Comparison of ENCODE assay signal across 25 mouse cellular contexts in the genomic region with DNA sequence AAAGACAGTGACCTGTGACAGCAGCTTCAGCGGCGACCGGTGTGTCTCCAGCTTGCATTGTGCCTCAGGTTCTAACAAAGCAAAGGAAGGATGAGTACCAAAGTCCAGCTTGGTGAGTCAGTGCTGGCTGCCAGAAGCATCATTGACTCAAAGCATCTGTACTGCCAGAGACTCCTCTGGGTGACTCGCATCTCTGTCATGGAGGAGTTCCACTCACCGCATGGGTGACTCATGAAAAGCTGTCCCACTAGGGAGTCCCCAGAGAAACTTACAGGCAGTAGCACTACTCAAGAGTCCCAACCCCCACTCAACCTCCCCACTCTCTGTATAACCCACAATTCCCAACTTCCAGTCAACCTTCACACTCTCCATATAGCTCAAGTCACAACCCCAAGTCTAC.
DNase-seq lines count a peak whose midpoint lies in the region; ATAC-seq and TF ChIP-seq lines count a peak whose summit lies in the region.
"Had no signal": no experiment of that assay in that cellular context is flagged by ENCODE, and none has a peak within 500 bp of the region (broad histone marks: within the 10 kb centered on the region; RNA-seq: fewer than 3 reads in every experiment).

No protein-coding gene starts in this region.

- H3K4me2 ChIP-seq in midbrain, postnatal 0 days (ENCODE audit: low read depth, low read length, poor library complexity, severe bottlenecking) = no peak overlapping the region
- H3K4me2 ChIP-seq: embryonic facial prominence, embryonic 12.5 days; forebrain, embryonic 12.5 days; heart, embryonic 15.5 days; hindbrain, embryonic 13.5 days; limb, embryonic 13.5 days; liver, embryonic 12.5 days had no signal

- H3K4me1 ChIP-seq in midbrain, postnatal 0 days (ENCODE audit: insufficient read depth, low read length) = no peaks in the 10 kb centered on the region; the same call in 1 of the 2 replicates
- H3K4me1 ChIP-seq: embryonic facial prominence, embryonic 12.5 days; heart, embryonic 15.5 days; limb, embryonic 13.5 days; liver, embryonic 12.5 days had no signal

- ATAC-seq in midbrain, postnatal 0 days (ENCODE audit: low FRiP score) = no peak
- ATAC-seq: liver, embryonic 12.5 days; midbrain, embryonic 16.5 days had no signal

- no peak for TF ChIP-seq CTCF in midbrain, postnatal 0 days (IDR thresholded peaks at IDR 0.05)

- no peaks in the 10 kb centered on the region for H3K9me3 ChIP-seq in midbrain, postnatal 0 days (ENCODE audit: low read length)
- H3K9me3 ChIP-seq: forebrain, embryonic 12.5 days; heart, embryonic 15.5 days; limb, embryonic 13.5 days; midbrain, embryonic 10.5 days had no signal

- WGBS in midbrain, postnatal 0 days = 93% methylated on average over 5 of the region's 5 CpGs

- H3K27ac ChIP-seq in midbrain, postnatal 0 days (ENCODE audit: low read depth, low read length) = no peak overlapping the region
- H3K27ac ChIP-seq: embryonic facial prominence, embryonic 12.5 days; forebrain, embryonic 12.5 days; gastrocnemius, adult 2 months; heart, embryonic 15.5 days; kidney, postnatal 0 days; limb, embryonic 13.5 days; liver, embryonic 12.5 days; midbrain, embryonic 10.5 days had no signal

- H3K4me3 ChIP-seq in midbrain, postnatal 0 days (ENCODE audit: low read depth, low read length) = no peak overlapping the region
- H3K4me3 ChIP-seq: embryonic facial prominence, embryonic 12.5 days; forebrain, embryonic 12.5 days; gastrocnemius, adult 2 months; heart, embryonic 15.5 days; hindbrain, embryonic 13.5 days; limb, embryonic 13.5 days; liver, embryonic 12.5 days; midbrain, embryonic 10.5 days had no signal

- no peaks in the 10 kb centered on the region for H3K36me3 ChIP-seq in midbrain, postnatal 0 days (ENCODE audit: insufficient read depth, low read length)
- H3K36me3 ChIP-seq: embryonic facial prominence, embryonic 12.5 days; forebrain, embryonic 12.5 days; heart, embryonic 15.5 days; hindbrain, embryonic 13.5 days; limb, embryonic 13.5 days; liver, embryonic 12.5 days; midbrain, embryonic 10.5 days had no signal

- no peaks in the 10 kb centered on the region for H3K27me3 ChIP-seq in midbrain, postnatal 0 days (ENCODE audit: insufficient read depth, low read length)
- H3K27me3 ChIP-seq: embryonic facial prominence, embryonic 12.5 days; heart, embryonic 15.5 days; limb, embryonic 13.5 days; liver, embryonic 12.5 days had no signal

- no peak overlapping the region for H3K9ac ChIP-seq in midbrain, postnatal 0 days (replicated peaks; ENCODE audit: low read length, poor library complexity, severe bottlenecking)
- H3K9ac ChIP-seq: embryonic facial prominence, embryonic 12.5 days; forebrain, embryonic 12.5 days; heart, embryonic 15.5 days; hindbrain, embryonic 13.5 days; limb, embryonic 13.5 days; liver, embryonic 12.5 days had no signal

- DNase-seq in adrenal gland, postnatal 14 days = peak; percentile 28
- no peak for DNase-seq in adrenal gland, adult 18-20 months (ENCODE audit: low spot score in 2 of 2)
- peak; percentile 69 for DNase-seq in right cerebral cortex, adult 18-20 months
- DNase-seq in right cerebral cortex, postnatal 4 days = no peak
- peak; percentile 22 for DNase-seq in 416B (ENCODE audit: low read depth)
- peak; percentile 16 to 48 for DNase-seq in right cerebral cortex, postnatal 36 days (ENCODE audit: low spot score in 2 of 2)
- DNase-seq in midbrain, postnatal 0 days (ENCODE audit: low spot score) = no peak
- DNase-seq: cerebellum, adult 11-12 months; cerebellum, postnatal 14 days; gastrocnemius, adult 2 months; heart, postnatal 36 days; kidney, adult 11 months; layer of hippocampus, adult 9-11 months; lung, adult 18-20 months; lung, postnatal 10 days; thymus, adult 18-20 months had no signal

Comparison
In these comparisons a context has a peak if more than half of its experiments do, and no peak if none do; other contexts are left out.
1. DNase-seq: peak in adrenal gland, postnatal 14 days (single experiment), right cerebral cortex, adult 18-20 months (single experiment), 416B (single experiment) and right cerebral cortex, postnatal 36 days (2 of 2); none in adrenal gland, adult 18-20 months (0 of 2), right cerebral cortex, postnatal 4 days (single experiment) and midbrain, postnatal 0 days (single experiment).